Mouse (Mus musculus): ENCODE data around the gene Sult2b1. TPM values are rescaled to one million over a fixed set of nuclear protein-coding genes. Genes with fewer than 3 reads are reported as not detected.

Gene Sult2b1
- polyA plus RNA-seq, 1 experiment from 2014 or later, result 2.5 TPM

- Histone ChIP-seq H3K4me2 (replicated peaks; ENCODE audit: low read depth, low read length) (no peak overlapping the region), H3K4me3 (ENCODE audit: low read length) (no peak overlapping the region), H3K36me3 (ENCODE audit: insufficient read depth, low read length) (no peaks in the 10 kb centered on the region), H3K4me1 (ENCODE audit: insufficient read depth, low read length) (peaks cover 5% of the 10 kb centered on the region; the same call in 1 of the 2 replicates), H3K9me3 (ENCODE audit: low read length) (no peaks in the 10 kb centered on the region), H3K9ac (replicated peaks; ENCODE audit: low read length) (no peak overlapping the region), H3K27me3 (ENCODE audit: insufficient read depth, low read length) (peaks cover 21% of the 10 kb centered on the region), H3K27ac (ENCODE audit: low read length) (no peak overlapping the region)
- 55% methylated on average over 6 of the region's 6 CpGs for WGBS
- no peak for ATAC-seq (ENCODE audit: low FRiP score, low TSS enrichment)
Measured at GRCm38 (mm10) chr7:45755703-45756102, 28.8 kb downstream of the Sult2b1 start.

- Histone ChIP-seq H3K4me1 (ENCODE audit: insufficient read depth, low read length) (peaks cover 10% of the 10 kb centered on the region; the same call in 1 of the 2 replicates), H3K9me3 (ENCODE audit: low read length) (no peaks in the 10 kb centered on the region; the same call in 1 of the 2 replicates), H3K27ac (ENCODE audit: low read length) (no peak overlapping the region), H3K27me3 (ENCODE audit: insufficient read depth, low read length) (no peaks in the 10 kb centered on the region), H3K9ac (replicated peaks; ENCODE audit: low read length) (no peak overlapping the region), H3K4me3 (ENCODE audit: low read length) (no peak overlapping the region), H3K36me3 (ENCODE audit: insufficient read depth, low read length) (no peaks in the 10 kb centered on the region), H3K4me2 (replicated peaks; ENCODE audit: low read depth, low read length) (no peak overlapping the region)
- no peak for ATAC-seq (ENCODE audit: low FRiP score, low TSS enrichment)
- WGBS, result 55% methylated on average over 9 of the region's 9 CpGs
Measured at GRCm38 (mm10) chr7:45750162-45750561, 34.3 kb downstream of the Sult2b1 start.

- Histone ChIP-seq H3K4me2 (replicated peaks; ENCODE audit: low read depth, low read length) (no peak overlapping the region), H3K36me3 (ENCODE audit: insufficient read depth, low read length) (no peaks in the 10 kb centered on the region), H3K9me3 (ENCODE audit: low read length) (no peaks in the 10 kb centered on the region; the same call in 1 of the 2 replicates), H3K27me3 (ENCODE audit: insufficient read depth, low read length) (no peaks in the 10 kb centered on the region), H3K4me1 (ENCODE audit: insufficient read depth, low read length) (peaks cover 10% of the 10 kb centered on the region; the same call in 1 of the 2 replicates), H3K9ac (replicated peaks; ENCODE audit: low read length) (0 out of 2 replicates have a peak overlapping the region, but pooled peaks have one; percentile 37), H3K4me3 (ENCODE audit: low read length) (no peak overlapping the region), H3K27ac (ENCODE audit: low read length) (no peak overlapping the region)
- WGBS, result 29% methylated on average over 9 of the region's 10 CpGs
- ATAC-seq (ENCODE audit: low FRiP score, low TSS enrichment), result peak; percentile 46; the same call in 1 of the 2 replicates
Measured at GRCm38 (mm10) chr7:45749401-45749800, 35.1 kb downstream of the Sult2b1 start.

- no peak for ATAC-seq (ENCODE audit: low FRiP score, low TSS enrichment)
- no peak overlapping the region for H3K9ac ChIP-seq (replicated peaks; ENCODE audit: low read length)
- H3K27me3 ChIP-seq (ENCODE audit: insufficient read depth, low read length), result no peaks in the 10 kb centered on the region
- H3K4me3 ChIP-seq (ENCODE audit: low read length), result no peak overlapping the region
- H3K36me3 ChIP-seq (ENCODE audit: insufficient read depth, low read length), result no peaks in the 10 kb centered on the region
- H3K4me1 ChIP-seq (ENCODE audit: insufficient read depth, low read length), result peaks cover 10% of the 10 kb centered on the region; the same call in 1 of the 2 replicates
- no peak overlapping the region for H3K27ac ChIP-seq (ENCODE audit: low read length)
- no peaks in the 10 kb centered on the region; the same call in 1 of the 2 replicates for H3K9me3 ChIP-seq (ENCODE audit: low read length)
- no peak overlapping the region for H3K4me2 ChIP-seq (replicated peaks; ENCODE audit: low read depth, low read length)
- WGBS, result 52% methylated on average over 7 of the region's 7 CpGs
Measured at GRCm38 (mm10) chr7:45748110-45748509, 36.4 kb downstream of the Sult2b1 start.

- ATAC-seq (ENCODE audit: low FRiP score, low TSS enrichment), result no peak
- Histone ChIP-seq H3K4me1 (ENCODE audit: insufficient read depth, low read length) (peaks cover 10% of the 10 kb centered on the region; the same call in 1 of the 2 replicates), H3K4me2 (replicated peaks; ENCODE audit: low read depth, low read length) (no peak overlapping the region), H3K9ac (replicated peaks; ENCODE audit: low read length) (no peak overlapping the region), H3K9me3 (ENCODE audit: low read length) (no peaks in the 10 kb centered on the region; the same call in 1 of the 2 replicates), H3K27me3 (ENCODE audit: insufficient read depth, low read length) (no peaks in the 10 kb centered on the region), H3K4me3 (ENCODE audit: low read length) (no peak overlapping the region), H3K27ac (ENCODE audit: low read length) (no peak overlapping the region), H3K36me3 (ENCODE audit: insufficient read depth, low read length) (no peaks in the 10 kb centered on the region)
- WGBS, result 89% methylated on average over 5 of the region's 5 CpGs
Measured at GRCm38 (mm10) chr7:45747450-45747849, 37.0 kb downstream of the Sult2b1 start.

GRCm38 (mm10) chr7:45746518-45746917, 38.0 kb downstream of the Sult2b1 start:
- WGBS, result 64% methylated on average over 6 of the region's 6 CpGs
- Histone ChIP-seq H3K9me3 (ENCODE audit: low read length) (no peaks in the 10 kb centered on the region; the same call in 1 of the 2 replicates), H3K9ac (replicated peaks; ENCODE audit: low read length) (no peak overlapping the region), H3K4me3 (ENCODE audit: low read length) (no peak overlapping the region), H3K27me3 (ENCODE audit: insufficient read depth, low read length) (no peaks in the 10 kb centered on the region), H3K36me3 (ENCODE audit: insufficient read depth, low read length) (no peaks in the 10 kb centered on the region), H3K4me1 (ENCODE audit: insufficient read depth, low read length) (peaks cover 17% of the 10 kb centered on the region; the same call in 1 of the 2 replicates), H3K27ac (ENCODE audit: low read length) (no peak overlapping the region), H3K4me2 (replicated peaks; ENCODE audit: low read depth, low read length) (no peak overlapping the region)
- ATAC-seq (ENCODE audit: low FRiP score, low TSS enrichment), result no peak

GRCm38 (mm10) chr7:45744387-45744786, 40.1 kb downstream of the Sult2b1 start:
- H3K36me3 ChIP-seq (ENCODE audit: insufficient read depth, low read length), result no peaks in the 10 kb centered on the region
- no peak overlapping the region for H3K27ac ChIP-seq (ENCODE audit: low read length)
- no peak overlapping the region for H3K4me2 ChIP-seq (replicated peaks; ENCODE audit: low read depth, low read length)
- 25% methylated on average over 2 of the region's 2 CpGs for WGBS
- ATAC-seq (ENCODE audit: low FRiP score, low TSS enrichment), result no peak
- H3K9me3 ChIP-seq (ENCODE audit: low read length), result no peaks in the 10 kb centered on the region; the same call in 1 of the 2 replicates
- peaks cover 11% of the 10 kb centered on the region; the same call in 1 of the 2 replicates for H3K4me1 ChIP-seq (ENCODE audit: insufficient read depth, low read length)
- no peaks in the 10 kb centered on the region for H3K27me3 ChIP-seq (ENCODE audit: insufficient read depth, low read length)
- H3K9ac ChIP-seq (replicated peaks; ENCODE audit: low read length), result no peak overlapping the region
- no peak overlapping the region for H3K4me3 ChIP-seq (ENCODE audit: low read length)

- no peaks in the 10 kb centered on the region; the same call in 1 of the 2 replicates for H3K9me3 ChIP-seq (ENCODE audit: low read length)
- no peaks in the 10 kb centered on the region for H3K27me3 ChIP-seq (ENCODE audit: insufficient read depth, low read length)
- H3K9ac ChIP-seq (replicated peaks; ENCODE audit: low read length), result peak overlapping the region; percentile 56
- no peak overlapping the region for H3K27ac ChIP-seq (ENCODE audit: low read length)
- ATAC-seq (ENCODE audit: low FRiP score, low TSS enrichment), result no peak
- peak overlapping the region; percentile 38 for H3K4me3 ChIP-seq (ENCODE audit: low read length)
- 0 out of 2 replicates have a peak, but pooled peaks cover 8% of the 10 kb centered on the region for H3K4me1 ChIP-seq (ENCODE audit: insufficient read depth, low read length)
- H3K36me3 ChIP-seq (ENCODE audit: insufficient read depth, low read length), result no peaks in the 10 kb centered on the region
- WGBS, result 42% methylated on average over 19 of the region's 19 CpGs
- H3K4me2 ChIP-seq (replicated peaks; ENCODE audit: low read depth, low read length), result peak overlapping the region; percentile 53
Measured at GRCm38 (mm10) chr7:45742338-45742737, 42.1 kb downstream of the Sult2b1 start.

GRCm38 (mm10) chr7:45741777-45742176, 42.7 kb downstream of the Sult2b1 start:
- 36% methylated on average over 11 of the region's 11 CpGs for WGBS
- Histone ChIP-seq H3K9ac (replicated peaks; ENCODE audit: low read length) (peak overlapping the region; percentile 56), H3K4me1 (ENCODE audit: insufficient read depth, low read length) (0 out of 2 replicates have a peak, but pooled peaks cover 8% of the 10 kb centered on the region), H3K4me2 (replicated peaks; ENCODE audit: low read depth, low read length) (peak overlapping the region; percentile 53), H3K36me3 (ENCODE audit: insufficient read depth, low read length) (no peaks in the 10 kb centered on the region), H3K4me3 (ENCODE audit: low read length) (peak overlapping the region; percentile 38), H3K9me3 (ENCODE audit: low read length) (no peaks in the 10 kb centered on the region; the same call in 1 of the 2 replicates), H3K27ac (ENCODE audit: low read length) (no peak overlapping the region), H3K27me3 (ENCODE audit: insufficient read depth, low read length) (no peaks in the 10 kb centered on the region)
- ATAC-seq (ENCODE audit: low FRiP score, low TSS enrichment), result peak; percentile 21

GRCm38 (mm10) chr7:45741308-45741707, 43.2 kb downstream of the Sult2b1 start:
- no peak for ATAC-seq (ENCODE audit: low FRiP score, low TSS enrichment)
- Histone ChIP-seq H3K27me3 (ENCODE audit: insufficient read depth, low read length) (no peaks in the 10 kb centered on the region), H3K36me3 (ENCODE audit: insufficient read depth, low read length) (no peaks in the 10 kb centered on the region), H3K9ac (replicated peaks; ENCODE audit: low read length) (peak overlapping the region; percentile 56; the same call in 1 of the 2 replicates), H3K27ac (ENCODE audit: low read length) (no peak overlapping the region), H3K4me1 (ENCODE audit: insufficient read depth, low read length) (0 out of 2 replicates have a peak, but pooled peaks cover 8% of the 10 kb centered on the region), H3K9me3 (ENCODE audit: low read length) (no peaks in the 10 kb centered on the region), H3K4me2 (replicated peaks; ENCODE audit: low read depth, low read length) (no peak overlapping the region), H3K4me3 (ENCODE audit: low read length) (no peak overlapping the region)
- 87% methylated on average over 12 of the region's 12 CpGs for WGBS
